Mouse (Mus musculus) c-Kit-positive CD71-positive TER-119-negative erythroid progenitor cells, embryonic 14.5 days (primary cell): Measurements from ENCODE around the gene Ube3a.

Source experiments
- DNase-seq: peaks from one replicate; pipeline ENCODE4 v3.0.0-alpha.2; 2013; ENCODE audit warnings: low read depth

Gene Ube3a

GRCm38 (mm10) chr7:59228045-59228865 lies at the start of gene Ube3a:
Ube3a (plus strand) TSS chr7:59228750.
- peak; percentile 90 for DNase-seq

- no peak for DNase-seq
Measured at GRCm38 (mm10) chr7:59192831-59193230, 35.7 kb upstream of the Ube3a start.

- no peak for DNase-seq
Measured at GRCm38 (mm10) chr7:59214911-59215310, 13.6 kb upstream of the Ube3a start.

GRCm38 (mm10) chr7:59221244-59221643 lies 7.3 kb upstream of the Ube3a start:
- no peak for DNase-seq

- no peak for DNase-seq
Measured at GRCm38 (mm10) chr7:59228866-59229182, 274 bp downstream of the Ube3a start.

GRCm38 (mm10) chr7:59229183-59229911 lies 797 bp downstream of the Ube3a start:
- peak; percentile 29 for DNase-seq

- DNase-seq, result no peak
Measured at GRCm38 (mm10) chr7:59230304-59230703, 1.8 kb downstream of the Ube3a start.

GRCm38 (mm10) chr7:59230768-59231167 lies 2.2 kb downstream of the Ube3a start:
- no peak for DNase-seq

GRCm38 (mm10) chr7:59231960-59232359 lies 3.4 kb downstream of the Ube3a start:
- peak; percentile 23 for DNase-seq

GRCm38 (mm10) chr7:59234773-59235401 lies 6.3 kb downstream of the Ube3a start:
- no peak for DNase-seq

- no peak for DNase-seq
Measured at GRCm38 (mm10) chr7:59243257-59243656, 14.7 kb downstream of the Ube3a start.

- DNase-seq, result no peak
Measured at GRCm38 (mm10) chr7:59245541-59245940, 17.0 kb downstream of the Ube3a start.

- DNase-seq, result no peak
Measured at GRCm38 (mm10) chr7:59253373-59253772, 24.8 kb downstream of the Ube3a start.

- DNase-seq, result no peak
Measured at GRCm38 (mm10) chr7:59265538-59265937, 37.0 kb downstream of the Ube3a start.

- DNase-seq, result no peak
Measured at GRCm38 (mm10) chr7:59271775-59272174, 43.2 kb downstream of the Ube3a start.

GRCm38 (mm10) chr7:59312576-59312975 lies 84.0 kb downstream of the Ube3a start:
- DNase-seq, result no peak

- no peak for DNase-seq
Measured at GRCm38 (mm10) chr7:59322759-59323158, 94.2 kb downstream of the Ube3a start.
